In genomic region chr11:6109990-6110389, GRCm38 (mm10) we compare ENCODE assay signal across 13 mouse cellular contexts. TPM values are rescaled to one million over a fixed set of nuclear protein-coding genes. Genes with fewer than 3 reads are reported as not detected.
DNase-seq lines count a peak whose midpoint lies in the region; ATAC-seq and TF ChIP-seq lines count a peak whose summit lies in the region.
"Had no signal": no experiment of that assay in that cellular context is flagged by ENCODE, and none has a peak within 500 bp of the region (broad histone marks: within the 10 kb centered on the region; RNA-seq: fewer than 3 reads in every experiment).

No protein-coding gene starts in this region.

- H3K4me3 ChIP-seq in intestine, postnatal 0 days (ENCODE audit: low read depth, low read length) = no peak overlapping the region
- H3K4me3 ChIP-seq: forebrain, embryonic 13.5 days; liver, embryonic 15.5 days; neural tube, embryonic 15.5 days had no signal

- no peak for TF ChIP-seq CTCF in intestine, postnatal 0 days (IDR thresholded peaks at IDR 0.05; ENCODE audit: low read depth)

- H3K9ac ChIP-seq in intestine, postnatal 0 days (ENCODE audit: low read depth, low read length) = no peak overlapping the region
- H3K9ac ChIP-seq: forebrain, embryonic 13.5 days; liver, embryonic 15.5 days; neural tube, embryonic 15.5 days had no signal

- H3K4me1 ChIP-seq in intestine, postnatal 0 days (replicated peaks; ENCODE audit: control insufficient read depth, insufficient read depth, low read length) = 0 out of 2 replicates have a peak, but pooled peaks cover 7% of the 10 kb centered on the region
- H3K4me1 ChIP-seq: forebrain, embryonic 13.5 days; liver, embryonic 15.5 days; neural tube, embryonic 15.5 days had no signal

- peak; percentile 85; the same call in 1 of the 2 replicates for ATAC-seq in cerebellum, adult (ENCODE audit: insufficient number of reproducible peaks, low FRiP score, low TSS enrichment)
- ATAC-seq in monocyte, adult 5-6 weeks (replicated peaks; ENCODE audit: insufficient number of reproducible peaks, low FRiP score, low TSS enrichment, poor library complexity, severe bottlenecking) = no peak
- no peak for ATAC-seq in megakaryocyte-erythroid progenitor cell, adult 5-6 weeks (replicated peaks; ENCODE audit: low FRiP score, low TSS enrichment, poor library complexity, severe bottlenecking)
- no peak for ATAC-seq in intestine, postnatal 0 days
- ATAC-seq: forebrain, embryonic 13.5 days; Patski had no signal

- no peak for DNase-seq in cerebellum, postnatal 4 days (ENCODE audit: low spot score in 2 of 2)
- peak; percentile 5 for DNase-seq in adipocyte (ENCODE audit: low spot score)
- DNase-seq in cerebellum, postnatal 14 days = peak; percentile 79 to 86
- DNase-seq in layer of hippocampus, postnatal 14 days (ENCODE audit: low spot score in 2 of 2) = peak; percentile 68 to 89
- DNase-seq: lung, postnatal 36 days had no signal

- no peak overlapping the region for H3K27ac ChIP-seq in intestine, postnatal 0 days (ENCODE audit: low read depth, low read length)
- H3K27ac ChIP-seq: forebrain, embryonic 13.5 days; liver, embryonic 15.5 days; neural tube, embryonic 15.5 days had no signal

- H3K27me3 ChIP-seq in intestine, postnatal 0 days (replicated peaks; ENCODE audit: control insufficient read depth, insufficient read depth, low read length) = no peaks in the 10 kb centered on the region
- H3K27me3 ChIP-seq: forebrain, embryonic 13.5 days; liver, embryonic 15.5 days; neural tube, embryonic 15.5 days; Patski had no signal

- H3K36me3 ChIP-seq in intestine, postnatal 0 days (ENCODE audit: control insufficient read depth, insufficient read depth) = peaks cover 39% of the 10 kb centered on the region

- H3K9me3 ChIP-seq in intestine, postnatal 0 days (ENCODE audit: control insufficient read depth) = no peaks in the 10 kb centered on the region
- H3K9me3 ChIP-seq: forebrain, embryonic 13.5 days; liver, embryonic 15.5 days; neural tube, embryonic 15.5 days had no signal

- no peak overlapping the region for H3K4me2 ChIP-seq in intestine, postnatal 0 days (replicated peaks; ENCODE audit: low read depth)
- H3K4me2 ChIP-seq: forebrain, embryonic 13.5 days; liver, embryonic 15.5 days; neural tube, embryonic 15.5 days had no signal

RNA-seq across cellular contexts. Expression of gene Camk2b, which starts 43.8 kb away (rescaled TPM):
- 1,000 to 10,000 TPM in 1 of 2 experiments, 100 to 1,000 TPM in 1; 997 to 1,016 TPM for total RNA-seq in layer of hippocampus, postnatal 14 days (2021)
- total RNA-seq in monocyte, adult 5-6 weeks (2017) = 8.3 to 21.9 TPM (median 14.9 TPM) in 3 replicates
- total RNA-seq in megakaryocyte-erythroid progenitor cell, adult 5-6 weeks (2014; fragmentation: Nextera tagmentation) = 0.52 and 3.0 TPM in 2 replicates
- 1.6 TPM in 1 of 2 replicates, not detected in the other for total RNA-seq in megakaryocyte-erythroid progenitor cell, adult 5-6 weeks (2017)
- polyA plus RNA-seq in intestine, postnatal 0 days (2015; fragmentation: Nextera tagmentation; extraction: Ambion mirVana) = 11.9 and 12.1 TPM in 2 replicates

Comparison
In these comparisons a context has a peak if more than half of its experiments do, and no peak if none do; other contexts are left out.
1. DNase-seq: peak in adipocyte (single experiment), cerebellum, postnatal 14 days (2 of 2) and layer of hippocampus, postnatal 14 days (2 of 2); none in cerebellum, postnatal 4 days (0 of 2).
2. RNA of gene Camk2b, which starts 43.8 kb away (total RNA-seq): 997 to 1,016 TPM in layer of hippocampus, postnatal 14 days; 8.3 to 21.9 TPM in monocyte, adult 5-6 weeks and 0.52 to 3.0 TPM in megakaryocyte-erythroid progenitor cell, adult 5-6 weeks; every median in the first group is over 10 times any median in the second.